Mouse (Mus musculus): Measurements from ENCODE around the gene Parp8.

Gene Parp8

GRCm38 (mm10) chr13:117025226-117026067, at the start of gene Parp8:
Gene Parp8 (minus strand): TSS chr13:117025537.
- DNase-seq (ENCODE audit: low read depth) = no peak

GRCm38 (mm10) chr13:117062628-117063315, 37.4 kb upstream of the Parp8 start:
- DNase-seq (ENCODE audit: low read depth) = no peak

- no peak for DNase-seq (ENCODE audit: low read depth)
These were observed 31.1 kb upstream of the Parp8 start for GRCm38 (mm10) chr13:117056466-117056865.

GRCm38 (mm10) chr13:117054811-117055496, 29.6 kb upstream of the Parp8 start:
- DNase-seq (ENCODE audit: low read depth) = no peak

- no peak for DNase-seq (ENCODE audit: low read depth)
These were observed 27.4 kb upstream of the Parp8 start for GRCm38 (mm10) chr13:117052748-117053147.

GRCm38 (mm10) chr13:117048541-117048971, 23.2 kb upstream of the Parp8 start:
- DNase-seq (ENCODE audit: low read depth) = no peak

- DNase-seq (ENCODE audit: low read depth) = no peak
These were observed 18.2 kb upstream of the Parp8 start for GRCm38 (mm10) chr13:117043567-117043966.

- DNase-seq (ENCODE audit: low read depth) = no peak
These were observed 15.7 kb upstream of the Parp8 start for GRCm38 (mm10) chr13:117041021-117041420.

GRCm38 (mm10) chr13:117036277-117036676, 10.9 kb upstream of the Parp8 start:
- no peak for DNase-seq (ENCODE audit: low read depth)

GRCm38 (mm10) chr13:117035121-117035520, 9.8 kb upstream of the Parp8 start:
- DNase-seq (ENCODE audit: low read depth) = no peak

GRCm38 (mm10) chr13:117034676-117035075, 9.3 kb upstream of the Parp8 start:
- DNase-seq (ENCODE audit: low read depth) = no peak

GRCm38 (mm10) chr13:117033676-117034308, 8.5 kb upstream of the Parp8 start:
- no peak for DNase-seq (ENCODE audit: low read depth)

GRCm38 (mm10) chr13:117032402-117032801, 7.1 kb upstream of the Parp8 start:
- DNase-seq (ENCODE audit: low read depth) = no peak

GRCm38 (mm10) chr13:117031546-117031945, 6.2 kb upstream of the Parp8 start:
- DNase-seq (ENCODE audit: low read depth) = no peak

GRCm38 (mm10) chr13:117028221-117028620, 2.9 kb upstream of the Parp8 start:
- no peak for DNase-seq (ENCODE audit: low read depth)

GRCm38 (mm10) chr13:117027336-117027735, 2.0 kb upstream of the Parp8 start:
- DNase-seq (ENCODE audit: low read depth) = no peak

GRCm38 (mm10) chr13:117026276-117026780, 991 bp upstream of the Parp8 start:
- no peak for DNase-seq (ENCODE audit: low read depth)

GRCm38 (mm10) chr13:117024916-117025225, 466 bp downstream of the Parp8 start:
- no peak for DNase-seq (ENCODE audit: low read depth)

GRCm38 (mm10) chr13:117024127-117024915, 1.0 kb downstream of the Parp8 start:
- no peak for DNase-seq (ENCODE audit: low read depth)

GRCm38 (mm10) chr13:117023346-117024050, 1.8 kb downstream of the Parp8 start:
- no peak for DNase-seq (ENCODE audit: low read depth)

- DNase-seq (ENCODE audit: low read depth) = no peak
These were observed 4.7 kb downstream of the Parp8 start for GRCm38 (mm10) chr13:117020631-117021030.
